Mouse (Mus musculus) neural tube, embryonic 15.5 days (tissue): ENCODE measurements at regions not wholly inside any gene's neighbourhood (a gene's known extent, or its start where the extent isn't known, plus 50 kb on each side); places are given as distances from the start of the nearest gene placed in this dataset. TPM values are rescaled to one million over a fixed set of nuclear protein-coding genes. Genes with fewer than 3 reads are reported as not detected.

ENCODE experiments used
- ATAC-seq: fragments of 200-750 bp; cut with Nextera tagmentation; 2 replicates; pipeline ENCODE4 v1.8.0; 2017; ENCODE audit warnings: mild to moderate bottlenecking, moderate TSS enrichment, moderate library complexity; ENCODE audit not compliant: low FRiP score
- H3K27ac ChIP-seq: fragments of 300-500 bp; sonication (generic); replicated peaks from 2 replicates; pipeline ENCODE4 v1.5.1; 2015; ENCODE audit warnings: mild to moderate bottlenecking, inconsistent platforms
- H3K27me3 ChIP-seq: fragments of 300-500 bp; sonication (generic); replicated peaks from 2 replicates; pipeline ENCODE4 v1.6.1; 2015; ENCODE audit warnings: inconsistent platforms
- H3K36me3 ChIP-seq: fragments of 300-500 bp; sonication (generic); 2 replicates; pipeline ENCODE4 v1.6.1; 2015; ENCODE audit warnings: inconsistent platforms
- H3K4me1 ChIP-seq: fragments of 300-500 bp; sonication (generic); 2 replicates; pipeline ENCODE4 v1.6.1; 2015; ENCODE audit warnings: inconsistent platforms
- H3K4me2 ChIP-seq: fragments of 300-500 bp; sonication (generic); 2 replicates; pipeline ENCODE4 v1.6.1; 2015; ENCODE audit warnings: inconsistent platforms, mild to moderate bottlenecking, moderate library complexity
- H3K4me3 ChIP-seq: fragments of 300-500 bp; sonication (generic); replicated peaks from 2 replicates; pipeline ENCODE4 v1.5.1; 2015; ENCODE audit warnings: mild to moderate bottlenecking, inconsistent platforms
- H3K9ac ChIP-seq: fragments of 300-500 bp; sonication (generic); replicated peaks from 2 replicates; pipeline ENCODE4 v1.6.1; 2015; ENCODE audit warnings: mild to moderate bottlenecking, inconsistent platforms
- H3K9me3 ChIP-seq: fragments of 300-500 bp; sonication (generic); replicated peaks from 2 replicates; pipeline ENCODE4 v1.6.1; 2016; ENCODE audit warnings: inconsistent platforms
- WGBS: fragments of 180-500 bp; shearing (Covaris S2); methylation state at CpG from one replicate; pipeline ENCODE4 v1.1.7; 2015; ENCODE audit warnings: mixed read lengths; 5-methylcytosine and 5-hydroxymethylcytosine counted together
- microRNA-seq: library from miRNA; unstranded; fragments of <30 nt; microRNA quantifications from one replicate; pipeline ENCODE4, GENCODE M21; 2017

DNA sequence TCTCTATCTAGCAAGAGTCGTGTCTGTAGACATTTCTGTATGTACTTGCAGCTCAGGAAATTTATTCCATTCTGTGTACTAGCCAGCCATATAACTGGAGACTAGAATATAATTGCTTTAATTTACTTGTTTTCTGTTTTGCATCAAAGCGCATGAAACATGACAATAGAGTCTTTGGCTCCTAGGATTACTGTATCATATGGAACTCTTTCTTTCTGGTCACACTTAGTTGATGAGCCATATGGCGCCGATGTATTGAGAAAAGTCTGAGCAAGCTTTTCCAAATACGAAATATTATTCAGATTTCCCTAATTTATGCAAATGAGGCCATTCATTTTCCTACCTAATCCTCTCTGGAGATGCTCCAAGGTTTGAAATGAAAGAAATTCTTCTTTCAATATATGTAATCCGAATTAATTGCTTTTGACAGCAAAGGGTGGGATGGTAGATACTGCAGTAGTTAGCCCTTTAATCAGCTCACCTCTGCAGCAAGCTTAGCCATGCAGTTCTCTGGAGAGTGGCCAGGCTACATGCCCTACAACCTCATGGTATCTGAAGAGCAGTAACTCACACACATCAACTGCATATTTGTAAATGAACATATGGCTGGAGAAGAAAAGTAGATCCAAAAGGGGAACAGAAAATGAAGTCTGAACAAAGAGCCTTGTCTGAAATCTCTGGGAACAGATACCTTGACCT, 913.4 kb downstream of the Ntrk3 start:
- Histone ChIP-seq H3K9me3 (no peaks in the 10 kb centered on the region), H3K27ac (no peak overlapping the region), H3K4me2 (no peak overlapping the region), H3K4me1 (no peaks in the 10 kb centered on the region), H3K9ac (no peak overlapping the region), H3K27me3 (no peaks in the 10 kb centered on the region), H3K36me3 (no peaks in the 10 kb centered on the region), H3K4me3 (no peak overlapping the region)
- 75% methylated on average over 6 of the region's 6 CpGs for WGBS
- no peak for ATAC-seq

DNA sequence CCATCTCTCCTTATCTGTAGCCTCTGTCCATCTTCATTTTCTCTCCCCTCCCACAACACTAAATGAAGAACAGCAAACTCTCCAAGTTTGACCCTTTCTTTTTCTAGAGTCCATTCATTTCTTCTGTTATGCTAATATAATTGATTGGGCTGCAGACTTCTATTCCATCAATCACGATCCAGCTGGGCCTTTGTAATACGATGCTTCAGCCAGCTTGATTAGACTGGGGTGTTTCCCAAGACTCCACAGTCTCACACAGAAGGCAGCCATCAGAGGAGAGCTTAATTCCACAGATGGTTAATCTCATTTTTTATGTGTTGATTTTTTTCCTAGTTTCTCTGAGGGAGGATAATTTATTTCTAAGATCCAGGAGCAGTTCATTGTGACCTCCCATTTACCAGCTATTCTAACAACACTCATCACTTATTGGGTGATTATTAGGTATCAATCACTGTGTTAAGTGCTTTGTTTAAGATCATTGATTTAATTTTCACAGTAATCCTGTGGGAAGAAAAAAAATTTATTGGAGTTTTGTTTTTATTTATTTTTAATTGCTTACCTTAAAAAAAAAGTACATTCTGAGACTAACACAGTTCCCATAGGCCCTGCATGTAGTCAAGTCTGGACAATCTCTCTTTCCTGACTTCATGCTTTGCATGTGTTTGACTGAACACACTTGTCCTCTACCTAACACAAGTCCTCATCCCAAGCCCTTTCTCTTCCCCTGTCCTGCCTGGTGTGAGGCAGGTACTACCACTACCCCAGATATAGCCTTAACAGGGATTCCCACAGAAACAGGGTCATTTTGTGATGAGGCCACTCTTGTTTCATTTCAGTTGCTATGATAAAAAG, 925.5 kb downstream of the Ntrk3 start:
- 6% methylated on average over 2 of the region's 2 CpGs for WGBS
- Histone ChIP-seq H3K4me2 (no peak overlapping the region), H3K27ac (no peak overlapping the region), H3K4me1 (no peaks in the 10 kb centered on the region), H3K9me3 (no peaks in the 10 kb centered on the region), H3K36me3 (no peaks in the 10 kb centered on the region), H3K9ac (no peak overlapping the region), H3K4me3 (no peak overlapping the region), H3K27me3 (no peaks in the 10 kb centered on the region)
- no peak for ATAC-seq

DNA sequence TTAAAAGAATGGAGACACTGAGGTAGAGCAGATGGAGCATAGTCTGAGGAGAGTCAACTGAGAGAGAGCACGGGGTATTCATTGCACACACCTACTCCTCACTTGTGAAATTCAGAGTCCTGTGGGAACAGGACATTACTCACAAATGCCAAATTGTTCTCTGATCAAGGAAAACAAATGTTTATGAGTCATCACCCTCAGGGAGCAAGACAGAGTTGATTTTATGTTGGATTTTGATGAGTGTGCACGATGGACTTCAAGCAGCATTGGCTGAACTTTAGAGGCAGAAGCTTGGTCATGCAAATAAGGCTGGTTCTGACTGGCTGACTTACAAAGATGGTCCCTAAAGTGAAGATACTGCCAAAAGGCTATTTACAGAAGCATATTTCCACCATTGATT, 951.0 kb downstream of the Ntrk3 start:
- no peak overlapping the region for H3K4me3 ChIP-seq
- no peak for ATAC-seq

GRCm38 (mm10) chr7:77771711-77772449, 965.9 kb downstream of the Ntrk3 start:
- Histone ChIP-seq H3K27me3 (no peaks in the 10 kb centered on the region), H3K4me3 (no peak overlapping the region), H3K9me3 (no peaks in the 10 kb centered on the region), H3K9ac (no peak overlapping the region), H3K36me3 (no peaks in the 10 kb centered on the region), H3K4me2 (peak overlapping the region; percentile 39), H3K27ac (0 out of 2 replicates have a peak overlapping the region, but pooled peaks have one; percentile 23), H3K4me1 (peaks cover 9% of the 10 kb centered on the region)
- 44% methylated on average over 11 of the region's 11 CpGs for WGBS
- ATAC-seq = peak; percentile 87

More for the DNA sequence above, 951.0 kb downstream of the Ntrk3 start:
- H3K9ac ChIP-seq = no peak overlapping the region
- H3K27me3 ChIP-seq = no peaks in the 10 kb centered on the region
- no peak overlapping the region for H3K27ac ChIP-seq
- 60% methylated on average over 2 of the region's 2 CpGs for whole genome bisulfite sequencing
- no peaks in the 10 kb centered on the region for H3K4me1 ChIP-seq
- no peaks in the 10 kb centered on the region for H3K36me3 ChIP-seq
- H3K4me2 ChIP-seq = no peak overlapping the region
- H3K9me3 ChIP-seq = no peaks in the 10 kb centered on the region

DNA sequence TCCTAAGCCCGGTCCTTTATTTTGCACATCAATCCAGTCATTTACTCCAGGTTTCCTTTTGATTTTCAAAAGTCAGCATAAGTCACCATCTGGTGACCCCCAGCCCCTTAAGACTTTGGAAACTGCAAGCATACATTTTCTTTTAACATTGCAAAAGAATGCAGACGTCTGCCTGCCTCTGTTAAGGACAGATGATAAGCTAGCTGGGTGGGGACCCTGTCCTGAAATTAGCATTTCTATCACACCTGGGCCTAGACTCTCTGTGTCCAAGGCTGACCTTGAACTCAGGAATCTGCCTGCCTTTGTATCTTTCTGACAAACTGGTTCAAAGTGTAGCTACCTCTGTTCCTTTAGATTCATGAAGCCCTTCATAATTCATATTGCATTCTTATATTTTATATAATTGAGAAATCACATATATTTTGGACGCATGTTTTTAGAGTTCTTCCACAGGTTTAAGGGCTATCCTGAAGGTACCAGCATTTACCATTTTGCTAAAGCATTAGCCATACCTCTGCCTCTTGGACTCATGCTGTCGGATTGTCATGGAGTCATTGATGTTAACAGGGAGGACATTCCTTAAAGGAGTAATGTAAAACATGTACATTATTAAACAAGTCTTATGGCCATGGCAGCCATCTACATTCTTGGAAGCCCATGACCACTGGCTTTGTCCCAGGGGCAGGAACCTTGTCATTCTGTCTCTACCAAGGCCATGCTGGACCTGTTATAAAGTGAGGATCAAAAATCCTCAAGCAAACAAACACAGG, 998.6 kb downstream of the Ntrk3 start:
- Histone ChIP-seq H3K4me3 (no peak overlapping the region), H3K36me3 (no peaks in the 10 kb centered on the region), H3K9me3 (no peaks in the 10 kb centered on the region), H3K4me2 (no peak overlapping the region), H3K9ac (no peak overlapping the region), H3K27ac (no peak overlapping the region), H3K27me3 (no peaks in the 10 kb centered on the region), H3K4me1 (no peaks in the 10 kb centered on the region)
- WGBS = 77% methylated on average over 4 of the region's 4 CpGs
- no peak for ATAC-seq

Small RNAs in the stretch of these regions (microRNA-seq; reads per million reads assigned to microRNA genes)
- not detected for gene Gm44358
